Mouse (Mus musculus): ENCODE measurements at regions not wholly inside any gene's neighbourhood (a gene's known extent, or its start where the extent isn't known, plus 50 kb on each side); places are given as distances from the start of the nearest gene placed in this dataset.

GRCm38 (mm10) chr16:70621750-70622149 is 308.0 kb downstream of the Gbe1 start:
- no peak for DNase-seq (ENCODE audit: low spot score)
- intact Hi-C loops (cut with DNase I): no loop called here

- DNase-seq (ENCODE audit: low spot score): no peak
- intact Hi-C loops (cut with DNase I): no loop called here
Measured at GRCm38 (mm10) chr16:70643630-70644264, 330.0 kb downstream of the Gbe1 start.

GRCm38 (mm10) chr16:70644695-70645279 is 331.0 kb downstream of the Gbe1 start:
- intact Hi-C loops (cut with DNase I): no loop called here
- DNase-seq (ENCODE audit: low spot score): no peak

- DNase-seq (ENCODE audit: low spot score): no peak
- intact Hi-C loops (cut with DNase I): no loop called here
Measured at GRCm38 (mm10) chr16:70654429-70655081, 340.8 kb downstream of the Gbe1 start.

GRCm38 (mm10) chr16:70689826-70690225 is 376.1 kb downstream of the Gbe1 start:
- intact Hi-C loops (cut with DNase I): no loop called here
- DNase-seq (ENCODE audit: low spot score): no peak

- intact Hi-C loops (cut with DNase I): no loop called here
- no peak for DNase-seq (ENCODE audit: low spot score)
Measured at GRCm38 (mm10) chr16:70724722-70725284, 411.1 kb downstream of the Gbe1 start.

GRCm38 (mm10) chr16:70725291-70725801 is 411.6 kb downstream of the Gbe1 start:
- DNase-seq (ENCODE audit: low spot score): no peak
- intact Hi-C loops (cut with DNase I): no loop called here

GRCm38 (mm10) chr16:70733016-70733415 is 419.3 kb downstream of the Gbe1 start:
- intact Hi-C loops (cut with DNase I): no loop called here
- no peak for DNase-seq (ENCODE audit: low spot score)

GRCm38 (mm10) chr16:70740046-70740445 is 426.3 kb downstream of the Gbe1 start:
- DNase-seq (ENCODE audit: low spot score): no peak
- intact Hi-C loops (cut with DNase I): no loop called here

GRCm38 (mm10) chr16:70754228-70754627 is 440.5 kb downstream of the Gbe1 start:
- intact Hi-C loops (cut with DNase I): no loop called here
- DNase-seq (ENCODE audit: low spot score): no peak

GRCm38 (mm10) chr16:70798061-70798460 is 484.3 kb downstream of the Gbe1 start:
- intact Hi-C loops (cut with DNase I): no loop called here
- DNase-seq (ENCODE audit: low spot score): no peak

GRCm38 (mm10) chr16:70803549-70803948 is 489.8 kb downstream of the Gbe1 start:
- intact Hi-C loops (cut with DNase I): no loop called here

GRCm38 (mm10) chr16:70825910-70826309 is 512.2 kb downstream of the Gbe1 start:
- intact Hi-C loops (cut with DNase I): no loop called here
- DNase-seq (ENCODE audit: low spot score): no peak

More at GRCm38 (mm10) chr16:70803549-70803948, 489.8 kb downstream of the Gbe1 start:
- no peak for DNase-seq (ENCODE audit: low spot score)

- intact Hi-C loops (cut with DNase I): loop anchor here (5.0 kb wide), 1 partner anchor 362 kb away; no protein-coding TSS in a partner anchor
- DNase-seq (ENCODE audit: low spot score): no peak
Measured at GRCm38 (mm10) chr16:70835006-70835405, 521.3 kb downstream of the Gbe1 start.

- DNase-seq (ENCODE audit: low spot score): no peak
- intact Hi-C loops (cut with DNase I): loop anchor here (5.0 kb wide), 1 partner anchor 359 kb away; no protein-coding TSS in a partner anchor
Measured at GRCm38 (mm10) chr16:70838139-70838538, 524.4 kb downstream of the Gbe1 start.

- intact Hi-C loops (cut with DNase I): no loop called here
- DNase-seq (ENCODE audit: low spot score): no peak
Measured at GRCm38 (mm10) chr16:70868241-70868640, 554.5 kb downstream of the Gbe1 start.

GRCm38 (mm10) chr16:70869205-70869604 is 555.5 kb downstream of the Gbe1 start:
- intact Hi-C loops (cut with DNase I): no loop called here
- DNase-seq (ENCODE audit: low spot score): no peak

GRCm38 (mm10) chr16:70874080-70874479 is 560.3 kb downstream of the Gbe1 start:
- no peak for DNase-seq (ENCODE audit: low spot score)
- intact Hi-C loops (cut with DNase I): no loop called here

- intact Hi-C loops (cut with DNase I): no loop called here
Measured at GRCm38 (mm10) chr16:70880678-70881077, 566.9 kb downstream of the Gbe1 start.

GRCm38 (mm10) chr16:70881098-70881850 is 567.5 kb downstream of the Gbe1 start:
- DNase-seq (ENCODE audit: low spot score): no peak
- intact Hi-C loops (cut with DNase I): no loop called here

More at GRCm38 (mm10) chr16:70880678-70881077, 566.9 kb downstream of the Gbe1 start:
- no peak for DNase-seq (ENCODE audit: low spot score)

Data from heart, postnatal 25 days (tissue).